In genomic region chr3:116422795-116423352, GRCm38 (mm10) we compare ENCODE assay signal across 8 mouse cellular contexts. TPM values are rescaled to one million over a fixed set of nuclear protein-coding genes. Genes with fewer than 3 reads are reported as not detected.
DNase-seq lines count a peak whose midpoint lies in the region; ATAC-seq lines count a peak whose summit lies in the region.

No protein-coding gene starts in this region.

- no peaks in the 10 kb centered on the region for H3K9me3 ChIP-seq in kidney, embryonic 14.5 days (ENCODE audit: control insufficient read depth, low read length)
- no peaks in the 10 kb centered on the region for H3K9me3 ChIP-seq in liver, embryonic 16.5 days (replicated peaks; ENCODE audit: control insufficient read depth, low read length)
- H3K9me3 ChIP-seq in neural tube, embryonic 12.5 days: no peaks in the 10 kb centered on the region

- ATAC-seq in kidney, embryonic 14.5 days (ENCODE audit: low FRiP score, low TSS enrichment): no peak
- no peak for ATAC-seq in liver, embryonic 16.5 days (ENCODE audit: low read depth)
- peak; percentile 15; the same call in 1 of the 2 replicates for ATAC-seq in neural tube, embryonic 12.5 days (ENCODE audit: low FRiP score, low read depth)

- peak overlapping the region; percentile 90 for H3K9ac ChIP-seq in kidney, embryonic 14.5 days (ENCODE audit: low read depth, low read length)
- H3K9ac ChIP-seq in liver, embryonic 16.5 days (ENCODE audit: low read depth, low read length): peak overlapping the region; percentile 84
- peak overlapping the region; percentile 93 for H3K9ac ChIP-seq in neural tube, embryonic 12.5 days

- peak; percentile 84 for DNase-seq in 416B (ENCODE audit: low read depth)
- peak; percentile 54 for DNase-seq in adipocyte (ENCODE audit: low spot score)
- peak; percentile 60 for DNase-seq in embryo, embryonic 11.5 days (ENCODE audit: low read depth, low spot score)
- DNase-seq in heart, adult 8-10 months (ENCODE audit: low spot score): peak; percentile 31
- DNase-seq in testis, postnatal 14 days (ENCODE audit: low spot score): peak; percentile 51

- no peaks in the 10 kb centered on the region for H3K27me3 ChIP-seq in kidney, embryonic 14.5 days (ENCODE audit: control insufficient read depth, insufficient read depth, low read length)
- H3K27me3 ChIP-seq in liver, embryonic 16.5 days (ENCODE audit: control insufficient read depth, insufficient read depth, low read depth, low read length): no peaks in the 10 kb centered on the region
- H3K27me3 ChIP-seq in neural tube, embryonic 12.5 days (replicated peaks): no peaks in the 10 kb centered on the region

- no peaks in the 10 kb centered on the region for H3K36me3 ChIP-seq in kidney, embryonic 14.5 days (ENCODE audit: control insufficient read depth, insufficient read depth, low read length)
- no peaks in the 10 kb centered on the region for H3K36me3 ChIP-seq in liver, embryonic 16.5 days (ENCODE audit: control insufficient read depth, insufficient read depth)
- peaks cover 7% of the 10 kb centered on the region for H3K36me3 ChIP-seq in neural tube, embryonic 12.5 days

- WGBS in kidney, embryonic 14.5 days: under 1% methylated on average over 23 of the region's 23 CpGs
- WGBS in liver, embryonic 16.5 days (ENCODE audit: insufficient replicate concordance): 0% methylated on average over 23 of the region's 23 CpGs
- WGBS in neural tube, embryonic 12.5 days: 1% methylated on average over 23 of the region's 23 CpGs

- peak overlapping the region; percentile 93 for H3K4me3 ChIP-seq in kidney, embryonic 14.5 days (ENCODE audit: low read length)
- peak overlapping the region; percentile 84 for H3K4me3 ChIP-seq in liver, embryonic 16.5 days (ENCODE audit: low read depth, low read length)
- H3K4me3 ChIP-seq in neural tube, embryonic 12.5 days: peak overlapping the region; percentile 94

- H3K4me1 ChIP-seq in kidney, embryonic 14.5 days (ENCODE audit: control insufficient read depth, insufficient read depth, low read length): peaks cover 12% of the 10 kb centered on the region; the same call in 1 of the 2 replicates
- peaks cover 14% of the 10 kb centered on the region for H3K4me1 ChIP-seq in liver, embryonic 16.5 days (ENCODE audit: control insufficient read depth, low read depth, low read length)
- peaks cover 15% of the 10 kb centered on the region for H3K4me1 ChIP-seq in neural tube, embryonic 12.5 days

- H3K4me2 ChIP-seq in kidney, embryonic 14.5 days (replicated peaks; ENCODE audit: low read depth, low read length): peak overlapping the region; percentile 90
- peak overlapping the region; percentile 85 for H3K4me2 ChIP-seq in liver, embryonic 16.5 days (ENCODE audit: low read depth, low read length)
- H3K4me2 ChIP-seq in neural tube, embryonic 12.5 days (replicated peaks): peak overlapping the region; percentile 88

- peak overlapping the region; percentile 89 for H3K27ac ChIP-seq in kidney, embryonic 14.5 days (ENCODE audit: low read depth, low read length)
- peak overlapping the region; percentile 88; the same call in 1 of the 2 replicates for H3K27ac ChIP-seq in liver, embryonic 16.5 days (ENCODE audit: low read length)
- H3K27ac ChIP-seq in neural tube, embryonic 12.5 days: peak overlapping the region; percentile 83

RNA-seq across cellular contexts. Expression of gene Cdc14a, which starts 1.0 kb away (rescaled TPM):
- 1 to 10 TPM; 3.3 to 4.2 (median 3.7) TPM for total RNA-seq in heart, adult 8-10 months (2022)
- polyA plus RNA-seq in kidney, embryonic 14.5 days (2014; fragmentation: Nextera tagmentation; extraction: Ambion mirVana): 8.7 and 17.9 TPM in 2 replicates
- 2.0 TPM in 2 replicates for polyA plus RNA-seq in liver, embryonic 16.5 days (2015; fragmentation: Nextera tagmentation; extraction: Ambion mirVana)
- 17.1 and 17.7 TPM in 2 replicates for polyA plus RNA-seq in neural tube, embryonic 12.5 days (2016; fragmentation: Nextera tagmentation; extraction: Ambion mirVana)

Comparison
In these comparisons a context has a peak if more than half of its experiments do, and no peak if none do; other contexts are left out.
1. DNase-seq: peak in every context shown above with its lines; median percentile 84 in 416B; 60 in embryo, embryonic 11.5 days; 54 in adipocyte; 51 in testis, postnatal 14 days; 31 in heart, adult 8-10 months.